Mouse (Mus musculus) urinary bladder, postnatal 10 days (tissue): ENCODE measurements around the gene Nprl3.

Experiments
- DNase-seq: peaks from one replicate; pipeline ENCODE4 v3.0.0; 2022; ENCODE audit warnings: low spot score

Nprl3 gene

DNA sequence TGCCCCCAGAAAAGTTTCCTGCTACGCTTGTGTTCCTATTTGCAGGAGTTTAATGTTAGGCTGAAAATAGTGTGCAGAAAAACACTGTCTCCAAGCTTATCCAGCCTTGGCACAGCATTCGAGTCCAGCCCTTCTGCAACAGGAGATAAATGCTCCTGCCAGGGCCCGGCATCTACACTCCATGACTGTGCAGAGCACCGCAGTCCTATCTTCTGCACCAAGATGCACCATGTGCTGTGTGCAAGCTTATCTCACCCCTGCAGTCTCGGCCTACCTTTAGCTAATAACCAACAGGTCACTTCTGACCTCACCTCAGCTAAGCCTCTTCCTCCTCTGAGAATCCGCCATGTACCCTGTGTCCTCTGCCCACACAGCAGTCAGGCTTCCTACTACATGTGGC lies 21.9 kb downstream of the Nprl3 start:
- DNase-seq, result no peak

DNA sequence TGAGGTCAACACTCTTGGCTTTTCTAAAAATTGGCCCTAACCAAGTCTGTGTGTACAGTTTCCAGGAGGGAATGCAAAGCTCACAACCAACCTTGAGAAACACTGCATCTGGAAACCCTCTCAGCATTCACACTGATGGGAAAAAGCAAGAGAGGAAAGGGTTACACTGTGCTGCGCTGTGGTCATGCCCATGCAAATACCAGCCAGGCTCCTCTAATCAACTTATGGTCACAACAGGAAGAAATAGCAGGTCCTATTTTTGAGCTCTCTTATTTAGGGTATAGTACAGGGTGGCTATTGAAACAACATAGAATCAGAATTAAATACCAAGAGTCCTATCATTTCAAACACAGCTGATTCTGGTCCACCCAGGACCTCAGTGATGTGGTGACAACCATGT lies 22.9 kb downstream of the Nprl3 start:
- DNase-seq, result no peak

GRCm38 (mm10) chr11:32244064-32244463 lies 23.4 kb downstream of the Nprl3 start:
- DNase-seq, result no peak

DNA sequence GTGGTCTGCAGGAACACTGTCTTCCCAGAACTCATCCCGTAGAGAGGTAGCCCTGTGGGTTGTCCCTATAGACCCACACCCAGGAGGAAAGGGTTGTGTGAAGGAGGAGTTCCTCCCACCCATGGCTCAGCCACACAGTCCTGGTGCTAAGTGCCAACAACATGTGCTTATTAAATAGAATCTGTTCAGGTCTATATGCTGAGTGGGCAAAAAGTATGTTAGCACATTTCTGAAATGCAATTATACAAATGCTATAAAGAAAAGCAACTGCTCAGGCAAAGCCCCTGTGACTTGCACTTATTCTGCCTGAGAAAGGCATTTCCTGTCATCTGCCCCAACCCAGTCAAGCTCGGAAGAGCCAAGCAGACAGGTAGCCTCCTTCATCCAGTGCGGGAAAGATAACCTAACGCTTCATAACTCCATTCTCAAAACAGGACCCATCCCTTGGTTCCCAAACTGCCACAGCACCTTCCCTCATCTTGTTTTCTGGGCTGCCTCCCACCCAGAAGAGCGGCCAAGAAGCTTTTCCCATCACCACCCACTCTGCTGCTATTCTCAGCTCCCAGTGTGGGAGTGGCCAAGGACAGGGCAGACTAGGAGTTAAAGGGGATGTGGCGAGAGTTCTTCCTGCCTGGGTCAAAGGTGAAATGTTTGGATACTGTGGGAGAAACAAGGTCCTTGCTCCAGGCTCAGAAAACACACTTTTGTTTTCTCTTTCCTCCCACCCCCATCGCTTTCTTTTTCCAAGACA lies 24.1 kb downstream of the Nprl3 start:
- DNase-seq, result no peak

GRCm38 (mm10) chr11:32242209-32242608 lies 25.3 kb downstream of the Nprl3 start:
- DNase-seq, result no peak

GRCm38 (mm10) chr11:32241391-32241790 lies 26.1 kb downstream of the Nprl3 start:
- DNase-seq, result no peak

- no peak for DNase-seq
Observed at GRCm38 (mm10) chr11:32238093-32238860, 29.2 kb downstream of the Nprl3 start.

DNA sequence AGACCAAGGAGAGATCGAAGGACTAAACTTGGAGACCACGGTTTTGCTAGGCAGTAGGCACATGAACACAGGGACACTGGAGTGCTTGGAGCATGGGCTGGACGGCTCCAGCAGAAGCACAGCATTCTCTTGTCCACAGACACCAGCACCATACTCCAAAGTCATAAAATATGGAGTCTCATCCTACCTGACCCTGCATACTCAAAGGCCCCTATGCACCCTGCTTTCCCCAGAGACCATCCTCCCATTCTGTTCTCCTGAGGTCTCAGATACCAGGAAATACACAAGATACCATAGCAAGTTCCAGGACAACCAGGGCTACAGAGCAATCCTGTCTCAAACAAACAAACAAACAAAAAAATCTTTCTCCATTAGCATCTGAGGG lies 30.1 kb downstream of the Nprl3 start:
- no peak for DNase-seq

GRCm38 (mm10) chr11:32236712-32237410 lies 30.6 kb downstream of the Nprl3 start:
- DNase-seq, result no peak

DNA sequence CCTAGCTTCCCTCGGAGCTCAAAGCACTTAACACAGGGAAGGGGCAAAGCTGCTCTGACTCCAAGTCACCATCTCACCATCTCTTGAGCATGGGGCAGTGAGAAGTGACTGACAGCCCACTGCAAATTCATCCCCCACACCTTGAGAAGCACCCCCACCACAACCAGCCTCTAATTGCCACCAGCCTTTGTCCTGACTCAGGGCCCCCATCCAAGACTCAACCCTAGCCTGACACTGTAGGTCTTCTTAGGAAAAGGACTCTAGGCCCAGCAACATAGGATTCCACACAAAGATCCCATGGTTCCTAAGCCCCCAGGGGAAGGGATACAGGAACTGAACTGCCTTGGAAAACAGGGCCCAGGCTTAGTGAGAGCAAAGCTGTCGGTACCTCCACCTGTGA lies 31.4 kb downstream of the Nprl3 start:
- no peak for DNase-seq

GRCm38 (mm10) chr11:32235646-32236045 lies 31.9 kb downstream of the Nprl3 start:
- no peak for DNase-seq

GRCm38 (mm10) chr11:32234816-32235485 lies 32.6 kb downstream of the Nprl3 start:
- no peak for DNase-seq

DNA sequence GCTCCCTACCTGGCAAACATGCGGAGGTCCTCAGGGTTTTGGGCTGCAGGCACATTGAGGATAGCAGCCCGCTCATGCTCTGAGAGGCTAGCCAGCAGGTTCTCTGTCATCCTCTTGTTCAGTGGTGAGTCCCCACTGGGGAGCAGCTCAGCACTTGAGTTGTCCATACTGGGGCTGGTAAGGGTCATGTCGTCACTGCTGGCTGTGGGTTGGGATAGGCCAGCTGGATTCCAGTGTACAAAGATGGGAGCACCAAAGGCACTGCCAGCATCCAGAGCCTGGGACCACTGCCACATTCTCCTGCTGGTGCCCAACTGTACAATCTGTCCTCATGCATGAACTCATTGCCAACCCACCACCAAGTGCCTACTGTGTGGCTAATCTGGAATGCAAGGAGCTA lies 33.6 kb downstream of the Nprl3 start:
- no peak for DNase-seq

DNA sequence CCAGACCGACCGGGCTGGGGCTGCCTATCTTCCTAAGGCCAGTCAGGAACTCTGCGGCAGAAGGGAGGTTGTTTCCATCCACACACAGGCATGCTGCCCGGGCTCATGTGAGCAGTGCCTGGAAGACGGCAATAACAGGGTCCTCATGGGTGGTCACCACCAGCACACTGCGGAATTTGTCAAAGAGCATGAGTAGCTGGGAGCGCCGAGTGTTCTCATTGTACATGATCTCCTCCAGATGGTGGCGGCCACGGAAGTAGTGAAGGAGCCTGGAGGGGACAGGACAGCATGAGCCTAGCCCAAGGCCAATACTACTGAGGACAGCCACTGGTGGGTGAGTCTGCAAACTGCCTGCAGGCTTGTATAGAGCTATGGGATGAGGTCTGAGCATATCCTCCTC lies 34.7 kb downstream of the Nprl3 start:
- DNase-seq, result no peak

GRCm38 (mm10) chr11:32231125-32231524 lies 36.4 kb downstream of the Nprl3 start:
- no peak for DNase-seq

- DNase-seq, result no peak
Observed at GRCm38 (mm10) chr11:32230220-32230619, 37.3 kb downstream of the Nprl3 start.

DNA sequence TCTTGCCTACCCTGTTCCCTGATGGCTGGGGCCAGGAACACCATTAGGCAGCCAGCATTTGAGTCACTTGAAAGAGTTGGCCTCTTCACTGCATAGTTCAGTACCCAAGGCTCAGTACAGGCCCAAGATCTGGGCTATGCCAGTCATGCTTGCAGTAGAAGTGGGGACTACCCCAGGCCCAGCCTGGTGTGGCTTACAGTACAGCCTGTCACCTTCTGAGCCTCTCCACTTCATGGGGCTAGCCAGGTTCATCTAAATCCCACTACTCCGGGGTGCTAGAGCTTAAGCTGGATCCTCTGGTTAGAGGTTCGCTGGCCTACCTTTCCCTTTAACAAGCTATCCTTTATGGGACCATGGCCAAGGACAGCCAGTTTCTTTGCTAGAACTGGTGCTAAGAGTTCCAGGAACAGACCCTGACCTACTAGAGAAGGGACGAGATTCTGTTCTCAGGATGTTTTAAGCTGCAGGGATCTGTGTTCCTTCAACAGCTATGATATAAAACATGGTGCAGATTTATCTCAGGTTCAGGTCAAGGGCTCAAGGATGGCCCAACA lies 39.1 kb downstream of the Nprl3 start:
- no peak for DNase-seq

- DNase-seq, result no peak
Observed at GRCm38 (mm10) chr11:32227555-32227954, 40.0 kb downstream of the Nprl3 start.

GRCm38 (mm10) chr11:32227041-32227440 lies 40.5 kb downstream of the Nprl3 start:
- DNase-seq, result no peak

DNA sequence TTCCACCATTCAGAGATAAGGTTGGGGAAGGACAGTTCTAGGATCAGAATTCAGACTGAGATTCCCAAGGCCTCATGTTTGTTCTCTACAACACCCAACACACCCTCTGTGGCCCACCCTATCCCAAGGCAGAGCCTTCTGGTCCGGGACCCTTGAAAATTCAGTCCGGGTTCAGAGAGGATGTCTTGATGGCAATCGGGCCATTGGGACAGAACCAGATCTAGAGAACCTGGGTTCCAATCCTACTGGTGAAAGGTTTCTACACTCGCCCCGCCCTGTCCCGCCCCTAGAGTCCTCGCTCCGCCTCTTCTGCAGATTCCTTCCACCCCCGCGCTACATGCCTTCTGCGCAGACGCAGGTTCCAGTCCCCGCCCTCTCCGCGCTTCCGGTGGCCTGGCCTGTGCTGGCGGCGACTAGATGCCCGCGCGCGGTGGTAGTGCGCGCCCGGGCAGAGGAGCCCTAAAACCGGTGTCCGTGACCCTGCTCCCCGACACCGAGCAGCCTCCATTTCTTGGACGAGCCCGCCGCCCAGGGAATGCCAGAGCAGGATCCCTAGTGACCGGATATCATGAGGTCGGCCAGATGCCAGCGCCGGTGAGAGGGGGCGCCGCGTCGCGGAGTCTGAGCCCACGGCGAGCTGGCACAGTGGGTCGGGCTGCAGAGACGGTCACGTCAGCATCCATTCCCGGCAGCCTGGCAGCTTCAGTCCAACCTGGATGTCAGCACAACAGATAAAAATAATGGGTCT lies 41.2 kb downstream of the Nprl3 start, which contains the start of gene Mpg:
TSS of gene Mpg (plus strand) at position 382 of the 748 bp plus-strand sequence.
- DNase-seq, result no peak
